Mouse (Mus musculus): ENCODE measurements around the gene Scn2a.

The Scn2a gene

GRCm38 (mm10) chr2:65620556-65621166 lies at the start of gene Scn2a:
TSS of gene Scn2a (plus strand) at chr2:65620771.
- DNase-seq (ENCODE audit: low spot score), result peak; percentile 68

- DNase-seq (ENCODE audit: low spot score), result no peak
Observed at GRCm38 (mm10) chr2:65587679-65588078, 32.9 kb upstream of the Scn2a start.

- no peak for DNase-seq (ENCODE audit: low spot score)
Observed at GRCm38 (mm10) chr2:65607813-65608212, 12.8 kb upstream of the Scn2a start.

GRCm38 (mm10) chr2:65611887-65612286 lies 8.7 kb upstream of the Scn2a start:
- no peak for DNase-seq (ENCODE audit: low spot score)

GRCm38 (mm10) chr2:65619781-65620180 lies 790 bp upstream of the Scn2a start:
- peak; percentile 82 for DNase-seq (ENCODE audit: low spot score)

GRCm38 (mm10) chr2:65621254-65621653 lies 683 bp downstream of the Scn2a start:
- no peak for DNase-seq (ENCODE audit: low spot score)

- no peak for DNase-seq (ENCODE audit: low spot score)
Observed at GRCm38 (mm10) chr2:65621838-65622237, 1.3 kb downstream of the Scn2a start.

GRCm38 (mm10) chr2:65652636-65653035 lies 32.1 kb downstream of the Scn2a start:
- DNase-seq (ENCODE audit: low spot score), result no peak

GRCm38 (mm10) chr2:65657031-65657430 lies 36.5 kb downstream of the Scn2a start:
- no peak for DNase-seq (ENCODE audit: low spot score)

GRCm38 (mm10) chr2:65658430-65658829 lies 37.9 kb downstream of the Scn2a start:
- DNase-seq (ENCODE audit: low spot score), result no peak

- no peak for DNase-seq (ENCODE audit: low spot score)
Observed at GRCm38 (mm10) chr2:65663892-65664291, 43.3 kb downstream of the Scn2a start.

- DNase-seq (ENCODE audit: low spot score), result peak; percentile 12
Observed at GRCm38 (mm10) chr2:65664481-65664880, 43.9 kb downstream of the Scn2a start.

- DNase-seq (ENCODE audit: low spot score), result peak; percentile 26
Observed at GRCm38 (mm10) chr2:65665180-65665579, 44.6 kb downstream of the Scn2a start.

- DNase-seq (ENCODE audit: low spot score), result no peak
Observed at GRCm38 (mm10) chr2:65667590-65668436, 47.2 kb downstream of the Scn2a start.

GRCm38 (mm10) chr2:65668437-65669135 lies 48.0 kb downstream of the Scn2a start:
- DNase-seq (ENCODE audit: low spot score), result peak; percentile 95

GRCm38 (mm10) chr2:65669561-65669960 lies 49.0 kb downstream of the Scn2a start:
- no peak for DNase-seq (ENCODE audit: low spot score)

GRCm38 (mm10) chr2:65670153-65670817 lies 49.7 kb downstream of the Scn2a start:
- no peak for DNase-seq (ENCODE audit: low spot score)

- no peak for DNase-seq (ENCODE audit: low spot score)
Observed at GRCm38 (mm10) chr2:65679621-65680020, 59.0 kb downstream of the Scn2a start.

GRCm38 (mm10) chr2:65685151-65685550 lies 64.6 kb downstream of the Scn2a start:
- no peak for DNase-seq (ENCODE audit: low spot score)

- no peak for DNase-seq (ENCODE audit: low spot score)
Observed at GRCm38 (mm10) chr2:65690456-65691184, 70.0 kb downstream of the Scn2a start.

- no peak for DNase-seq (ENCODE audit: low spot score)
Observed at GRCm38 (mm10) chr2:65694485-65694884, 73.9 kb downstream of the Scn2a start.

GRCm38 (mm10) chr2:65695061-65695460 lies 74.5 kb downstream of the Scn2a start:
- DNase-seq (ENCODE audit: low spot score), result no peak
